Mouse (Mus musculus) heart, embryonic 15.5 days (tissue): ENCODE results near the gene Chrd. TPM values are rescaled to one million over a fixed set of nuclear protein-coding genes. Genes with fewer than 3 reads are reported as not detected.

Experiments
- ATAC-seq: fragments of 200-750 bp; cut with Nextera tagmentation; replicated peaks from 2 replicates; pipeline ENCODE4 v1.8.0; 2017; ENCODE audit warnings: low read depth, moderate TSS enrichment; ENCODE audit not compliant: insufficient number of reproducible peaks, insufficient read depth, low FRiP score
- H3K27ac ChIP-seq: fragments of 300-500 bp; sonication (generic); 2 replicates; pipeline ENCODE4 v1.5.1; 2015; ENCODE audit warnings: mild to moderate bottlenecking, inconsistent platforms
- H3K27me3 ChIP-seq: fragments of 300-500 bp; sonication (generic); 2 replicates; pipeline ENCODE4 v1.6.1; 2015; ENCODE audit warnings: inconsistent platforms
- H3K36me3 ChIP-seq: fragments of 300-500 bp; sonication (generic); 2 replicates; pipeline ENCODE4 v1.6.1; 2015; ENCODE audit warnings: mild to moderate bottlenecking, inconsistent platforms
- H3K4me1 ChIP-seq: fragments of 300-500 bp; sonication (generic); replicated peaks from 2 replicates; pipeline ENCODE4 v1.6.1; 2015; ENCODE audit warnings: inconsistent platforms
- H3K4me2 ChIP-seq: fragments of 300-500 bp; sonication (generic); 2 replicates; pipeline ENCODE4 v1.6.1; 2015; ENCODE audit warnings: inconsistent platforms, mild to moderate bottlenecking, moderate library complexity
- H3K4me3 ChIP-seq: fragments of 300-500 bp; sonication (generic); 2 replicates; pipeline ENCODE4 v1.5.1; 2015; ENCODE audit warnings: mild to moderate bottlenecking, inconsistent platforms
- H3K9ac ChIP-seq: fragments of 300-500 bp; sonication (generic); 2 replicates; pipeline ENCODE4 v1.6.1; 2015; ENCODE audit warnings: mild to moderate bottlenecking, inconsistent platforms
- H3K9me3 ChIP-seq: fragments of 300-500 bp; sonication (generic); replicated peaks from 2 replicates; pipeline ENCODE4 v1.6.1; 2016; ENCODE audit warnings: inconsistent platforms
- WGBS: fragments of 180-500 bp; shearing (Covaris S2); methylation state at CpG from one replicate; pipeline ENCODE4 v1.1.7; 2015; ENCODE audit warnings: mixed read lengths; 5-methylcytosine and 5-hydroxymethylcytosine counted together
- polyA plus RNA-seq: library from polyadenylated mRNA; unstranded; fragments of >200 nt; fragmentation: Nextera tagmentation; extraction: Ambion mirVana; gene quantifications from 2 replicates; pipeline ENCODE4 v1.2.1, GENCODE M21; 2015

Chrd gene
- polyA plus RNA-seq, 1 experiment from 2014 or later = 1.1 TPM

- Histone ChIP-seq H3K27me3 (no peaks in the 10 kb centered on the region), H3K9me3 (no peaks in the 10 kb centered on the region), H3K4me3 (no peak overlapping the region), H3K9ac (peak overlapping the region; percentile 40), H3K36me3 (peaks cover 9% of the 10 kb centered on the region; the same call in 1 of the 2 replicates), H3K4me1 (peaks cover 15% of the 10 kb centered on the region), H3K4me2 (peak overlapping the region; percentile 13; the same call in 1 of the 2 replicates), H3K27ac (no peak overlapping the region)
- no peak for ATAC-seq
- 41% methylated on average over 12 of the region's 12 CpGs for WGBS
Measured at GRCm38 (mm10) chr16:20701729-20702521, 31.0 kb upstream of the Chrd start.

- no peaks in the 10 kb centered on the region for H3K27me3 ChIP-seq
- H3K9me3 ChIP-seq = no peaks in the 10 kb centered on the region
- peaks cover 9% of the 10 kb centered on the region; the same call in 1 of the 2 replicates for H3K36me3 ChIP-seq
- peak overlapping the region; percentile 13; the same call in 1 of the 2 replicates for H3K4me2 ChIP-seq
- no peak overlapping the region for H3K27ac ChIP-seq
- 6% methylated on average over 8 of the region's 8 CpGs for WGBS
- peak overlapping the region; percentile 40 for H3K9ac ChIP-seq
- no peak overlapping the region for H3K4me3 ChIP-seq
- ATAC-seq = peak; percentile 48; the same call in 1 of the 2 replicates
- peaks cover 15% of the 10 kb centered on the region for H3K4me1 ChIP-seq
Measured at GRCm38 (mm10) chr16:20702522-20702893, 30.4 kb upstream of the Chrd start.

- Histone ChIP-seq H3K36me3 (peaks cover 9% of the 10 kb centered on the region; the same call in 1 of the 2 replicates), H3K27me3 (no peaks in the 10 kb centered on the region), H3K27ac (no peak overlapping the region), H3K4me3 (no peak overlapping the region), H3K9ac (no peak overlapping the region), H3K4me1 (peaks cover 15% of the 10 kb centered on the region), H3K4me2 (no peak overlapping the region), H3K9me3 (no peaks in the 10 kb centered on the region)
- no peak for ATAC-seq
- WGBS = 92% methylated on average over 10 of the region's 10 CpGs
Measured at GRCm38 (mm10) chr16:20703071-20703470, 29.9 kb upstream of the Chrd start.

- peaks cover 9% of the 10 kb centered on the region; the same call in 1 of the 2 replicates for H3K36me3 ChIP-seq
- no peak overlapping the region for H3K4me3 ChIP-seq
- 83% methylated on average over 6 of the region's 6 CpGs for WGBS
- no peak overlapping the region for H3K9ac ChIP-seq
- H3K4me2 ChIP-seq = no peak overlapping the region
- no peaks in the 10 kb centered on the region for H3K9me3 ChIP-seq
- peaks cover 15% of the 10 kb centered on the region for H3K4me1 ChIP-seq
- H3K27me3 ChIP-seq = no peaks in the 10 kb centered on the region
- H3K27ac ChIP-seq = no peak overlapping the region
- no peak for ATAC-seq
Measured at GRCm38 (mm10) chr16:20703699-20704400, 29.1 kb upstream of the Chrd start.

- Histone ChIP-seq H3K4me1 (peaks cover 15% of the 10 kb centered on the region), H3K4me2 (no peak overlapping the region), H3K36me3 (0 out of 2 replicates have a peak, but pooled peaks cover under 1% of the 10 kb centered on the region)
Measured at GRCm38 (mm10) chr16:20705786-20706185, 27.1 kb upstream of the Chrd start.

GRCm38 (mm10) chr16:20706407-20707055 is 26.4 kb upstream of the Chrd start:
- Histone ChIP-seq H3K27me3 (no peaks in the 10 kb centered on the region), H3K4me1 (peaks cover 12% of the 10 kb centered on the region), H3K27ac (no peak overlapping the region), H3K4me3 (no peak overlapping the region), H3K9ac (no peak overlapping the region), H3K4me2 (no peak overlapping the region), H3K9me3 (no peaks in the 10 kb centered on the region), H3K36me3 (no peaks in the 10 kb centered on the region)
- no peak for ATAC-seq
- 85% methylated on average over 2 of the region's 2 CpGs for WGBS

More at GRCm38 (mm10) chr16:20705786-20706185, 27.1 kb upstream of the Chrd start:
- H3K27me3 ChIP-seq = no peaks in the 10 kb centered on the region
- no peak for ATAC-seq
- WGBS = 68% methylated on average over 3 of the region's 3 CpGs
- no peak overlapping the region for H3K4me3 ChIP-seq
- H3K27ac ChIP-seq = no peak overlapping the region
- H3K9me3 ChIP-seq = no peaks in the 10 kb centered on the region
- H3K9ac ChIP-seq = no peak overlapping the region

- 91% methylated on average over 21 of the region's 21 CpGs for WGBS
- Histone ChIP-seq H3K4me2 (no peak overlapping the region), H3K27me3 (no peaks in the 10 kb centered on the region), H3K27ac (no peak overlapping the region), H3K4me3 (no peak overlapping the region), H3K4me1 (no peaks in the 10 kb centered on the region), H3K9me3 (no peaks in the 10 kb centered on the region), H3K9ac (no peak overlapping the region), H3K36me3 (no peaks in the 10 kb centered on the region; the same call in 1 of the 2 replicates)
- no peak; the same call in 1 of the 2 replicates for ATAC-seq
Measured at GRCm38 (mm10) chr16:20708220-20708938, 24.5 kb upstream of the Chrd start.

- no peak overlapping the region for H3K4me3 ChIP-seq
- WGBS = 73% methylated on average over 19 of the region's 19 CpGs
- no peak for ATAC-seq
Measured at GRCm38 (mm10) chr16:20708939-20709734, 23.8 kb upstream of the Chrd start.

GRCm38 (mm10) chr16:20710370-20710769 is 22.6 kb upstream of the Chrd start:
- 92% methylated on average over 11 of the region's 11 CpGs for WGBS

More at GRCm38 (mm10) chr16:20708939-20709734, 23.8 kb upstream of the Chrd start:
- H3K4me1 ChIP-seq = 0 out of 2 replicates have a peak, but pooled peaks cover 2% of the 10 kb centered on the region
- H3K4me2 ChIP-seq = no peak overlapping the region
- H3K9ac ChIP-seq = no peak overlapping the region
- H3K9me3 ChIP-seq = no peaks in the 10 kb centered on the region
- H3K36me3 ChIP-seq = no peaks in the 10 kb centered on the region; the same call in 1 of the 2 replicates
- no peak overlapping the region for H3K27ac ChIP-seq
- no peaks in the 10 kb centered on the region for H3K27me3 ChIP-seq

GRCm38 (mm10) chr16:20710810-20711209 is 22.1 kb upstream of the Chrd start:
- no peaks in the 10 kb centered on the region for H3K27me3 ChIP-seq

More at GRCm38 (mm10) chr16:20710370-20710769, 22.6 kb upstream of the Chrd start:
- Histone ChIP-seq H3K27me3 (no peaks in the 10 kb centered on the region), H3K9ac (no peak overlapping the region), H3K4me3 (no peak overlapping the region), H3K36me3 (no peaks in the 10 kb centered on the region; the same call in 1 of the 2 replicates), H3K9me3 (no peaks in the 10 kb centered on the region), H3K4me1 (peaks cover 12% of the 10 kb centered on the region), H3K27ac (no peak overlapping the region), H3K4me2 (no peak overlapping the region)
- ATAC-seq = no peak

More at GRCm38 (mm10) chr16:20710810-20711209, 22.1 kb upstream of the Chrd start:
- Histone ChIP-seq H3K36me3 (no peaks in the 10 kb centered on the region; the same call in 1 of the 2 replicates), H3K9me3 (no peaks in the 10 kb centered on the region), H3K4me3 (no peak overlapping the region), H3K27ac (no peak overlapping the region), H3K4me2 (no peak overlapping the region), H3K9ac (no peak overlapping the region), H3K4me1 (peaks cover 17% of the 10 kb centered on the region)
- ATAC-seq = no peak
- WGBS = 83% methylated on average over 4 of the region's 4 CpGs
